Mouse (Mus musculus): ENCODE data around the gene Tbx15. TPM values are rescaled to one million over a fixed set of nuclear protein-coding genes. Genes with fewer than 3 reads are reported as not detected.
A peak's percentile ranks its signal among the peaks of the same experiment; 100 is the strongest.

The Tbx15 gene
- polyA plus RNA-seq, 1 experiment from 2014 or later, result 0.33 TPM

DNA sequence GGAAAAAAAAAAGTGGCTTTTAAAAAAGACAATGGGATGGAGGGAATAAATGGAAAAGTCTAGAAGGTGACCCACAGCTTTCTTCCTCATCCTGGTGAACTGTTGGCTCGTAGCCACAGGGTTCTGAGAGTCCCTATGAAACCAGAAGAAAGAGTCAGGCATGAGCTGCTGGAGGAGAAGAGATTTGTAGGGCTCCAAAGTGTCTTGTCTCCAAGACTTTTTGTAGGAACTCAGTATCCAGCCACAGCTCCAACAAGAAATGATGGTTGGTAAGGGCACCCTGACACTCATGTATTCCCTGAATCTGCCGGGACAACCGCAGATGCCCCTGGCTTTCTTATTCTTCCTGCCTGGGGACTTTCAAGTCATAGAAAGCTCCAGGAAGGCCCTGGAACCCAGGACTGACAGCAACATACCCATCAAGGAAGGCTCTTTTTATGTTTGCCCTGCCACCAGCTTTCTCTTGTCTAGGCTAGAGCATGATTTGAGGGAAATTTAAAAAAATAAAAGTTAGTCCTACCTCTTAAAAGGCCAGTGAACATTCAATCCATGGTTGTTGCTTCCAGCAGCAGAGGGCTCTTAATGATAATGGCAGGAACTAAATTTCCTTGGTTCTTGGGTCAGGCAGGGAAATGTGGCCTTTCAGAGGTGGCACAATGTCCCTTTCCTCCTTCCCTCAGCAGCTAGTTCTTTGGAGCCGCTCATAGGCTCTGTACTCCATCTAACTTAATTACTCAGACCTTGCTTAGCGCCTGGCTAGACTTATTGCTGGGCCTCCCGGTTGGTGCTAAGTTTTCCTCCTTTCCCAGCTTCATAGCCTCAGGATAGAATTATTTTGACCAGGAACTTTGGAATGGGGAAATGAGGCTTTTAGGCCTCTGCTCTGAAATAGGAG lies 11.3 kb downstream of the Tbx15 start:
- Histone ChIP-seq H3K27me3 (replicated peaks) (peaks cover 97% of the 10 kb centered on the region), H3K4me3 (replicated peaks) (no peak overlapping the region)
- no peak for ATAC-seq (ENCODE audit: insufficient read depth, low FRiP score, low read depth)

GRCm38 (mm10) chr3:99252461-99253091 lies 12.4 kb downstream of the Tbx15 start:
- H3K9me3 ChIP-seq, result no peaks in the 10 kb centered on the region
- no peak overlapping the region for H3K9ac ChIP-seq
- peaks cover 98% of the 10 kb centered on the region for H3K27me3 ChIP-seq (replicated peaks)
- no peak overlapping the region for H3K4me3 ChIP-seq (replicated peaks)
- no peak overlapping the region for H3K27ac ChIP-seq
- ATAC-seq (ENCODE audit: insufficient read depth, low FRiP score, low read depth), result no peak
- H3K36me3 ChIP-seq, result no peaks in the 10 kb centered on the region
- H3K4me1 ChIP-seq, result peaks cover 13% of the 10 kb centered on the region
- no peak overlapping the region for H3K4me2 ChIP-seq
- WGBS, result 2% methylated on average over 16 of the region's 16 CpGs

More for the DNA sequence above, 11.3 kb downstream of the Tbx15 start:
- H3K36me3 ChIP-seq, result no peaks in the 10 kb centered on the region
- 10% methylated on average over 6 of the region's 6 CpGs for WGBS
- peaks cover 13% of the 10 kb centered on the region for H3K4me1 ChIP-seq
- no peaks in the 10 kb centered on the region for H3K9me3 ChIP-seq
- no peak overlapping the region for H3K27ac ChIP-seq
- H3K9ac ChIP-seq, result no peak overlapping the region
- no peak overlapping the region for H3K4me2 ChIP-seq

GRCm38 (mm10) chr3:99253092-99253488 lies 12.9 kb downstream of the Tbx15 start:
- no peak overlapping the region for H3K27ac ChIP-seq
- WGBS, result 1% methylated on average over 12 of the region's 12 CpGs
- peak overlapping the region; percentile 78 for H3K4me2 ChIP-seq
- peak overlapping the region; percentile 45 for H3K4me3 ChIP-seq (replicated peaks)
- ATAC-seq (ENCODE audit: insufficient read depth, low FRiP score, low read depth), result no peak
- peaks cover 98% of the 10 kb centered on the region for H3K27me3 ChIP-seq (replicated peaks)
- peaks cover 13% of the 10 kb centered on the region for H3K4me1 ChIP-seq
- no peaks in the 10 kb centered on the region for H3K36me3 ChIP-seq
- no peaks in the 10 kb centered on the region for H3K9me3 ChIP-seq
- H3K9ac ChIP-seq, result no peak overlapping the region

DNA sequence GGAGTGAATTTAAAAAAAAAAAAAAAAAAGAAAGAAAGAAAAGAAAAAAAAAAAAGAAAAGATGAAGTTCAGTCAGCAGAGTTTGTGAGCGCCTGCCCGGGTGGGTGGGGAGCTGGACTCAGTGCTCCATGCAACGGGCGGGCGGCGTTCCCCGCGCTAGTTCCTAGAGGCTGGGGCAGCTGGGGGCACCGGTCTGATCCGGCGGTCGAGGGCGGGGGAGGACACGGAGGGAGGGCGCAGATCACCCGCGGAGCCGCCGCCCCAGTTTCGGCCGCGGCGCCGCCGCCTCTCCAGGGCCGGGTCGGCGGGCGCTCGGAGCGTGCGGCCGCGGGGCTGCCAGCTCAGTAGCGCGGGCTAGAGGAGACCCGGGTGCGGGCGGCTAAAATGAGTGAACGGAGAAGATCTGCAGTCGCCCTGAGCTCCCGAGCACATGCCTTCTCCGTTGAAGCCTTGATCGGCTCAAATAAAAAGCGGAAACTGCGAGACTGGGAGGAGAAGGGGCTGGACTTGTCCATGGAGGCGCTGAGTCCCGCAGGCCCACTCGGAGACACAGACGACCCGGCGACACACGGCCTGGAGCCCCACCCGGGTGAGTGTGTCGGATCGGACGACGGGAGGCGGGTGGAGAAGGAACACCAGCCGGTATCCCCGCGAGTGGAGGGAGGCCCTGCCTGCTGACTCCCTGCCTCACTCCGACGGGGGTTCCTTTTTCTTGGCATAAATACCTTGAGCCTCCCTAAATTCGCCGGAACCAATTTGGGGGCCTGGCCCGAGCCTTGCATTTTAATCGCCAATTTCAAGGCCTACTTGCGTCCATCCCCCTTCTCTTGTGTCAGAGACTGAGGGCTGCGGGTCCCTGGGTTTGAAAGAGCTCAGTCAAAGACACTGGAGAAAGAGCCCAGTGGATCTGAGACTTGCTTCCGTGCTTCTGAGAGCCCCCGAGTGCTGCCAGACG lies 13.6 kb downstream of the Tbx15 start:
- Histone ChIP-seq H3K27me3 (replicated peaks) (peaks cover 95% of the 10 kb centered on the region), H3K36me3 (no peaks in the 10 kb centered on the region), H3K4me1 (peaks cover 13% of the 10 kb centered on the region), H3K27ac (no peak overlapping the region), H3K4me2 (peak overlapping the region; percentile 78), H3K9me3 (no peaks in the 10 kb centered on the region), H3K9ac (no peak overlapping the region), H3K4me3 (replicated peaks) (peak overlapping the region; percentile 45)
- ATAC-seq (ENCODE audit: insufficient read depth, low FRiP score, low read depth), result no peak
- under 1% methylated on average over 72 of the region's 73 CpGs for WGBS

GRCm38 (mm10) chr3:99254559-99255151 lies 14.5 kb downstream of the Tbx15 start:
- Histone ChIP-seq H3K4me3 (replicated peaks) (no peak overlapping the region; the same call in 1 of the 2 replicates), H3K36me3 (no peaks in the 10 kb centered on the region), H3K4me2 (no peak overlapping the region), H3K4me1 (peaks cover 13% of the 10 kb centered on the region), H3K9me3 (no peaks in the 10 kb centered on the region), H3K9ac (no peak overlapping the region), H3K27ac (no peak overlapping the region), H3K27me3 (replicated peaks) (peaks cover 93% of the 10 kb centered on the region)
- 3% methylated on average over 15 of the region's 15 CpGs for WGBS
- no peak for ATAC-seq (ENCODE audit: insufficient read depth, low FRiP score, low read depth)

GRCm38 (mm10) chr3:99255411-99256365 lies 15.5 kb downstream of the Tbx15 start:
- Histone ChIP-seq H3K4me1 (peaks cover 13% of the 10 kb centered on the region), H3K36me3 (no peaks in the 10 kb centered on the region), H3K4me3 (replicated peaks) (no peak overlapping the region), H3K4me2 (no peak overlapping the region), H3K27ac (no peak overlapping the region), H3K27me3 (replicated peaks) (peaks cover 89% of the 10 kb centered on the region), H3K9ac (no peak overlapping the region), H3K9me3 (no peaks in the 10 kb centered on the region)
- no peak for ATAC-seq (ENCODE audit: insufficient read depth, low FRiP score, low read depth)
- WGBS, result 8% methylated on average over 11 of the region's 11 CpGs

- no peak overlapping the region for H3K9ac ChIP-seq
- 7% methylated on average over 11 of the region's 11 CpGs for WGBS
- peaks cover 13% of the 10 kb centered on the region for H3K4me1 ChIP-seq
- H3K4me3 ChIP-seq (replicated peaks), result no peak overlapping the region
- H3K36me3 ChIP-seq, result no peaks in the 10 kb centered on the region
- peaks cover 89% of the 10 kb centered on the region for H3K27me3 ChIP-seq (replicated peaks)
- H3K9me3 ChIP-seq, result no peaks in the 10 kb centered on the region
- ATAC-seq (ENCODE audit: insufficient read depth, low FRiP score, low read depth), result no peak
- no peak overlapping the region for H3K4me2 ChIP-seq
- H3K27ac ChIP-seq, result no peak overlapping the region
Observed at GRCm38 (mm10) chr3:99256366-99256750, 16.2 kb downstream of the Tbx15 start.

DNA sequence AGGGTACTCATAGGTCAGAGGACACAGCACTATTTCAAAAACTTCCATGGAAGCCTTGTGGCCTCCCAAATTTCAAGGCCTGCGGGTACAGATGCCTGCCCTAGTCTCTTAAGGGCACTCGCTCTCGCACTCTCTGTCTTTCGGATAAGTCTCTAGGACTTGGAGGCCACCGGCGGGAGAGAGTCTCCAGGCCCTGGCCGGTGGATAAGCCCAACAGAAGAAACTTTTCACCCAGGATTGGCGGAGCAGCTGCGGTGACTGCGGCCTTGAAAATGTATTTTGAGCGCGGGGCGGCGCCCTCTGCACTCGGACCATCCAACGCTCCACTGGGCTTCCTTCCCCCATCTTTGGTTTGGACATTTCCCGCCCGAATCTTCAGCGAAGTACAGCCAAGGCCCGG lies 16.6 kb downstream of the Tbx15 start:
- no peak for ATAC-seq (ENCODE audit: insufficient read depth, low FRiP score, low read depth)

DNA sequence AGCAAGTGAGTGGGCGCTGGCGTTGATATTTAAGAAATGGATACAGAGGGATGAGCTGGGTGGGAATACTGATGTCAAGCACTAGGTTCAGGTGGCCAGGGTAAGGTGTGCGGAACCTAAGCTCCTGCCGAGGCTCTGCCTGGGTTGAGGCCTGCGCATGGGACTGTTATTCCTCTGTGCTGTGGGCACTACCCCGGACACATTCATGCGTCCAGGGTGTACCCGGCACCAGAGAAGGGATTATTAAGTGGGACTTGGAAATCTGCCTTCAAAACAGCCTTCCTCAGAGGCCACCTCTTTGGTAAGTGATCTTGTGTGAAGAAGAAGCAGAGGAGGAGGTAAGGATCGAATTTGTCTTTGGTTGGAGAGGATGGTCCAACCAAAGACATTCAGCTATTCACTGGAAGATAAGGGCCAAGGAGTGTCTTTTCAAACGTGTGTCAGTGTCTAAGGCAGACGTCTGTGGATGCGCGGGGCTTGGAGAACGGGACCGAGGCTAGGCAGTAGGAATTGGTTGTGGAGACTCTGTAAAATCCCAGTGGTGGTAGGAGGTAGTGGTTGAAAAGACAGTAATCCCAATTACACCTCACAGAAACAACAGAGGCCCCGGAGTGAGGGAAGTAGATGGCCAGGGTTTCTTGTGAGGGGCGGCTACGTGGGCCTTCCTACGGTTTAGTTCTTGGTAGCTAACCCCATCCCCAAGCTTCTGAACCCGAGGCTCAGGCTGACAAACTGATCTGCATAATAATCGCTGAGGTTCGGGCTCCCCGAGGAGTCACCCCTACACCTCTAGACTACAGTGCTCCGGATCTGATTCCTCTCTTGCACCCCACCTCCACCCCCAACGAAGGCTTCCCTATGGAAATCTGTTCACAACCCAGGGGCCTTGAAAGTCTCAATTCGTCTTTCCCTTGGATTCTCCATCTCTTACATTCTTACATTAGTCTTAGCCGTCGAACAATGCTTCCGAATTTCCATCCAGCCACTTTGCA lies 17.7 kb downstream of the Tbx15 start:
- no peak overlapping the region for H3K4me3 ChIP-seq (replicated peaks)
- peaks cover 12% of the 10 kb centered on the region for H3K4me1 ChIP-seq
- no peaks in the 10 kb centered on the region for H3K9me3 ChIP-seq
- ATAC-seq (ENCODE audit: insufficient read depth, low FRiP score, low read depth), result no peak
- no peak overlapping the region for H3K4me2 ChIP-seq
- no peaks in the 10 kb centered on the region for H3K36me3 ChIP-seq
- no peak overlapping the region for H3K27ac ChIP-seq
- 5% methylated on average over 29 of the region's 29 CpGs for WGBS
- no peak overlapping the region for H3K9ac ChIP-seq
- peaks cover 89% of the 10 kb centered on the region for H3K27me3 ChIP-seq (replicated peaks)

More for the DNA sequence above, 16.6 kb downstream of the Tbx15 start:
- Histone ChIP-seq H3K4me1 (peaks cover 13% of the 10 kb centered on the region), H3K4me2 (no peak overlapping the region), H3K9ac (no peak overlapping the region), H3K36me3 (no peaks in the 10 kb centered on the region), H3K27me3 (replicated peaks) (peaks cover 89% of the 10 kb centered on the region), H3K4me3 (replicated peaks) (no peak overlapping the region), H3K27ac (no peak overlapping the region), H3K9me3 (no peaks in the 10 kb centered on the region)
- 4% methylated on average over 20 of the region's 20 CpGs for WGBS

Data from stomach, embryonic 15.5 days (tissue).